Mouse (Mus musculus) heart, postnatal 25 days (tissue): ENCODE results near the gene Cox7a2. TPM values are rescaled to one million over a fixed set of nuclear protein-coding genes. Genes with fewer than 3 reads are reported as not detected.

Experiments used
- DNase-seq: peaks from one replicate; pipeline ENCODE4 v3.0.0; 2022; ENCODE audit warnings: low spot score
- intact Hi-C: fragments of 180-260 bp; cut with DNase I; formaldehyde crosslinking; loops from one replicate; pipeline ENCODE4 v1.15.1; 2025
- total RNA-seq, 2 experiments: library from RNA; stranded (reverse); gene quantifications; 2 replicates each; pipeline ENCODE4 v1.2.3; 2021

Gene Cox7a2
- total RNA-seq, 2 experiments from 2014 or later = 1,033 to 1,133 TPM

GRCm38 (mm10) chr9:79750709-79751108 is 9.0 kb downstream of the Cox7a2 start:
- intact Hi-C loops = loop anchor here (10.0 kb wide), 1 partner anchor 1156 kb away; no protein-coding TSS in a partner anchor
- DNase-seq = no peak

- no peak for DNase-seq
- intact Hi-C loops = no loop called here
Observed at GRCm38 (mm10) chr9:79745036-79745435, 14.6 kb downstream of the Cox7a2 start.

DNA sequence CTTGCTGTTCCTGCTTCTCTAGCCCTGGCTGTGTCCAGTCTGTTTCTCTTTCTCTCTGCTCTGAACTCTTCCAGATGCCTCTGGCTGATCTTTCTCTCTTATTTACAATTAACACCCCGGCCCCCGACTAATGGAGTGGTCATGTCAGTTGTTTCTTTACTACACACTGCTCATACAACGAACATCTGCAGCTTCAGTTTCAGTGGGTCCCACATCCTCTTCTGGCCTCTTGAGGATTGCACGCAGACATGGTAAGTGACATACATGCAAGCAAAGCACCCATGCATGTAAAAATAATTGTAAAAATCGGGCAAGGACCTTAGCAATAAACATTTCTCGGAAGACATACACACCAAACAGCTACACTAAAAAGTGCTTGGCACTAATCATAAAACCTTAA is 24.1 kb downstream of the Cox7a2 start:
- DNase-seq = no peak
- intact Hi-C loops = no loop called here

DNA sequence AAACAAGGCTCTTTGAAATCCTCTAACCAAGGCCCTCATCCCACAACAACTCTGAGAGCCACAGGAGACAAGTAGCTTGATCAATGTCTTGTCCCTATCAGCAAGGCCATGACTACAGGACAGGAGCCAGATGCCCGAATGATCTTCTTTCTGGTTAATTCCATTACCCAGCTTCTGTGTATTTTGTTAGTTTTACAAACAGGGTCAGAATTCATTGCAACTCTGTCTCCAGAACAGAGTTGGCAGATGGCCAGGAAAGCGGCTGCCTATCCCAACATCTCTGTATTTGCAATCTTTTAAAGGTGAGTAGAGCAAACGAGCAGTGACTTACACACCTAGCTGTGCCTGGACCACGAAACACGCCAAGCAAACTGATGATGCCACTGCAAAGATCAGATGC is 29.4 kb downstream of the Cox7a2 start:
- DNase-seq = no peak
- intact Hi-C loops = no loop called here

DNA sequence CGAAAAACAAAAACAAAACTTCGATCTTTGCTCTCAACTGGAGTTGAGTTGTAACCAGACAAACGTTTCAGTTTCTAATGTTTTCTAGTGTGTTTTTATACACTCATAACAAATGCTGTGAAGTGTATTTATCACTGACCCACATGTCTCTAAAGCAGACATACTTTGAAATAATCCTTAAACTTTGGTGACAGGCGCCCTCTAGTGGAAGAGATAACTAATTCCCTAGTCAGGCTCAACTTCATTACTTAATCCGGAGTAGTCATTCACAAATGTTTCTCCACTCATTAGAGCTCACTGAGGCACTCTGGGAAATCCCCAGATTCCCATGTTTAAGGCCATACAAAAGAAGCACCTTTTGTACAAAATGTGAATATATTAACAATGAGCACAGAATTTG is 36.6 kb downstream of the Cox7a2 start:
- intact Hi-C loops = loop anchor here (5.0 kb wide), 1 partner anchor 936 kb away; no protein-coding TSS in a partner anchor
- DNase-seq = no peak

- no peak for DNase-seq
Observed at GRCm38 (mm10) chr9:79721056-79721455, 38.6 kb downstream of the Cox7a2 start.

GRCm38 (mm10) chr9:79720143-79720542 is 39.5 kb downstream of the Cox7a2 start:
- intact Hi-C loops = loop anchor here (2.0 to 5.0 kb wide), 3 partner anchors 611 to 933 kb away; no protein-coding TSS in a partner anchor
- DNase-seq = no peak

More at GRCm38 (mm10) chr9:79721056-79721455, 38.6 kb downstream of the Cox7a2 start:
- intact Hi-C loops = loop anchor here (2.0 to 5.0 kb wide), 3 partner anchors 612 to 934 kb away; no protein-coding TSS in a partner anchor

GRCm38 (mm10) chr9:79719451-79719850 is 40.2 kb downstream of the Cox7a2 start:
- DNase-seq = peak; percentile 24
- intact Hi-C loops = loop anchor here (10.0 kb wide), 1 partner anchor 205 kb away; no protein-coding TSS in a partner anchor

DNA sequence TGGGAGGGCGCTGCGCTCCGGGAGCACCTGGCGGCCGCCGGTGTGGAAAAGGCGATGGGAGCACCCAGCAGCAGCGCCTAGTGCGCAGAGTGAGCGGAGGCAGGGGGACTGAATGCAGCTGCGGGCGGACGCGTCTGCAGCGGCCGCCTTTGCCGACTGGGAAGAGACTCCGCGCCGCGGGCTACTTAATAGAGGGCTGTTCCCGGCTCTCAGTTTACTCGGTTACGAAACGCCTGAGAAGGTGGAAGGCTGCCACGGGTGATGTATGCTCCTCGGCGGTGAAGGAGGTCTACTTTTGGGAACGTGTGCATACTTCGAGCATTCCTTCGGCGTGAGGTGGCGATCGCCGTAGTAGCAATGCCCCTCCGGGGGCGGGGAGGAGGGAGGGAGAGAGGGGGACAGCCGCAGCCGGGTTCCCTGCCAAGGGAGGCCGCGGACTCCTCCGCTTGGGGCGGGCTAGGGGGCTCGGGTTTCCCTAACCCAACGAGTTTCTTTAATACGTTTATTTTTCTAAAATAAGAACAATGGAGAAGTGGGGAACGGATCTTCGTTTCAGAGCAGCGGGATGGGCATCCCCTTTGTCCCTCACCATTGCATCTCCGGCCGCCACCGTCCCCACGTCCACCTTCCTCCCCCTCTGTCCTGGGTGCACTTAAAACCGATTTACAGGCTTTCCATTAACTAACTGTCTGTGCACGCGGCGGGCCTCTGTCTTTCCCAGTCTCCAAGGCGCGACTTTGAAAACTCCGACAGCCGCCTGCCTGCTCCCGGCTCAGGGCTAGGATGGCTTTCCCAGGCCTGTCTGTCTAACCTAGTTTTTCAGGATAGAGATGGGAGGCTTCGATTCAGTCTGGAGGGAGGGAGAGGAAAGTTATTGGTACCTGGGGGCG is 41.0 kb downstream of the Cox7a2 start, which contains the start of gene Col12a1:
Gene Col12a1, minus strand, starts transcription at position 351 of the 890 bp plus-strand sequence.
- DNase-seq = peak; percentile 56

DNA sequence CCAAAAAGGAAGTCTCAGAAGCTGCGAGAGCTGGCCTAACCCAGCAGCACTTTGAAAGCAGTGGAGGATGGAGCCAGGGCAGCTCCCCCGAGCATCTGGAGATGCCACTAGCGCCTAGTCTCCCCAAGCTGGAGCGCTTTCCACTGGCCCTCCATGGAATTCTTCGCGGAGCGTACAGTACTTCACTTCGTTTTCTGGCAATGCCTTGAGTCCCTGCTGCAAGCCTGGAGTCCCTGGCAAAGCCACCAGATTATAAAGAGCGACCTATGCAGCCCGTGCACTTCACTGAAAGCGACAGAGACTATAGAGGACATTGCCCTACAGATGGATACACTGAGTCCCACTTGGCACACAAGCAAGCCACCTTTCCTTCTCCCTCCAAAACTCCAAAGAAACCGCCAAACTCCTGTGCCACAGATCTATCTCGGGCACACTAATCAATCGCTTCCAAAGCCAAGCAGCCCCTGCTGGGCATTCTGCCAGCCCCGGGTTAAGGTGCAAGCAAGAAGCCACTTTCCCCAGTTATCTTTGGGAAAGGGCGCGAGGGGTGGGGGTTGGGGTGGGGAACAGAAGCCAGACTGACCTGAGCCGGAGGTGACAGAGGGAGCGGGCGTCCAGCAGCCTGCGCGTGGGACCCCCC is 41.7 kb downstream of the Cox7a2 start:
- intact Hi-C loops = loop anchor here (2.0 to 10.0 kb wide), 2 partner anchors 203 to 351 kb away; no protein-coding TSS in a partner anchor
- no peak for DNase-seq

More for the DNA sequence above, 41.0 kb downstream of the Cox7a2 start, which contains the start of gene Col12a1:
- intact Hi-C loops = loop anchor here (10.0 kb wide), 1 partner anchor 204 kb away; no protein-coding TSS in a partner anchor

GRCm38 (mm10) chr9:79716909-79717835 is 42.5 kb downstream of the Cox7a2 start:
- intact Hi-C loops = loop anchor here (2.0 to 10.0 kb wide), 2 partner anchors 202 to 350 kb away; no protein-coding TSS in a partner anchor
- peak; percentile 19 for DNase-seq

GRCm38 (mm10) chr9:79716496-79716895 is 43.2 kb downstream of the Cox7a2 start:
- intact Hi-C loops = loop anchor here (2.0 to 10.0 kb wide), 2 partner anchors 202 to 350 kb away; no protein-coding TSS in a partner anchor
- DNase-seq = no peak

DNA sequence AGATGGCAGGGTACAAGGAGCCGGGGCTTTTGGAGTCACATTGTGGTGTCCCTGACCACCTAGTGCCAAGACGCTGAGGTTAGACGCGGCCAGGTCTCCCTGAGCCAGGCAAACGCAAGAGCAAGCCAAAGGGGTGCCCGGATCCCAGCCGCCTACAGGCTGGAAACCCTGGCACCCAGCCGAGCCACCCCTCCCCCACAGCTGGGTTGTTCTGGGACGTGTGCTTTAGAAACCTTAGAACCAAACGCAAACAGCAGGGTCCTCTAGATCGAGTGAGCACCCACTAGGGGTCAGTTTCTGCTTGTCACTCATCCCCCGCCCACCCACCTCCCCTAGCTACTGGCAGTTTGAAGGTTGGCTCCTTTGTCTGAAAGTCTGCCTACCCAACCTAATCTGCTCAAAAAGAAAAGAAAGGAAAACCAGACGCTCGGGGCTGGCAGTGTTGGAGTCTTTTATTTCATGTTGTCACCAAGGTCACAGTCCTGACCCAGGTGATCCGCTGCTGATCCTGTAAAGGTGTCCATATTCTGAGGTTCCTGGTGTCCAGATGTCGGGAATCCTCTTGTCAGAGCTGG is 45.1 kb downstream of the Cox7a2 start:
- intact Hi-C loops = loop anchor here (10.0 kb wide), 1 partner anchor 200 kb away; no protein-coding TSS in a partner anchor
- peak; percentile 11 for DNase-seq

Other genes starting within 250 kb of the Cox7a2 start
- 1 to 10 TPM; 1.1 to 1.3 TPM for gene Col12a1, start 41.0 kb downstream of the Cox7a2 start, total RNA-seq
- 10 to 100 TPM; 53.8 to 60.6 TPM for gene Tmem30a, start 33.6 kb upstream of the Cox7a2 start, total RNA-seq